ENCODE assay signal across 8 mouse cellular contexts in the genomic region with DNA sequence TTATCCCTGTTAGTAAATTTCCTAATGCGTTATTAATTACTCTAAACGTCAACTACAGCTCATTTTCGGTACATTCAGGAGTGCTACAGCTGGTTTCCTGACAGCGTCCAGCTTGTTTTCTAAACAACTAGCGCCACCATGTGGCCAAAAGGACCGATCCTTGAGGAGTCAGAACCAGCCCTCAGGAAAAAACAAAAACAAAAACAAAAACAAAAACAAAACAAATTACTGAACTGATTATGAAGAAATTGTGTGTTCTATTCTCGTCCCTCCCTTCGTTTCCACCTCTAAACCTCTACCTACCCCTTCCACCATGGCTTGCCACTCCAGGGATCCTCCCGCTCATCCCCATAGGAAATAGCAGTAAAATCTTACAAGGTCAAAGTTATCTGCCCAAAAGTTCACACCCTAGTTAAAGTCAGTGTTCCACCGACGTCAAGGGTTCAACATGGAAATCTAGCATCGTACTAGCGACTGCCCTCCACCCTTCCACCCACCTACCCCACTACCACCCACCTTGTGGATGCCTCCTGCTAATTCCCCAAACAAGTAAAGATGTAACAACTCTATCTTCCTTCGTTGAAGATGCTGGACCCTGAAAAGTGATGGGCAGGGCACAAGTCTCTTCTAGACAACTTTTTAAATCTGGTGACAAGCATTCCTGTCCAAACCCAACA. TPM values are rescaled to one million over a fixed set of nuclear protein-coding genes. Genes with fewer than 3 reads are reported as not detected.
DNase-seq lines count a peak whose midpoint lies in the region; ATAC-seq and TF ChIP-seq lines count a peak whose summit lies in the region.

No protein-coding gene starts in this region.

- TF ChIP-seq POLR2A in testis, adult 2 months (IDR thresholded peaks at IDR 0.05; ENCODE audit: control insufficient read depth, low read depth, low read length), result no peak

- 0 out of 4 replicates have a peak, but pooled peaks cover 0 to 6% of the 10 kb centered on the region in 2 experiments for H3K4me1 ChIP-seq in heart, embryonic 14.5 days (ENCODE audit: control insufficient read depth in 2 of 2, insufficient read depth in 2 of 2, low read length in 2 of 2)
- no peaks in the 10 kb centered on the region for H3K4me1 ChIP-seq in liver, embryonic 11.5 days (replicated peaks; ENCODE audit: control insufficient read depth, insufficient read depth, low read length)
- no peaks in the 10 kb centered on the region for H3K4me1 ChIP-seq in testis, adult 2 months (ENCODE audit: control insufficient read depth, insufficient read depth, low read length)

- TF ChIP-seq CTCF in testis, adult 2 months (IDR thresholded peaks at IDR 0.05; ENCODE audit: control insufficient read depth, insufficient read depth, insufficient replicate concordance, low read depth, low read length), result peak; percentile 29; the same call in 1 of the 2 replicates

- DNase-seq in 416B (ENCODE audit: low read depth), result peak; percentile 68
- peak; percentile 86 for DNase-seq in adrenal gland, postnatal 10 days
- DNase-seq in embryo, embryonic 9.5 days (ENCODE audit: extremely low spot score), result peak; percentile 57
- peak; percentile 91 for DNase-seq in kidney, postnatal 10 days
- DNase-seq in liver, embryonic 11.5 days (ENCODE audit: low spot score), result peak; percentile 57
- peak; percentile 32 to 67 for DNase-seq in natural killer cell, adult 2 months (ENCODE audit: low spot score in 2 of 2)

- H3K9me3 ChIP-seq in heart, embryonic 14.5 days (ENCODE audit: control insufficient read depth, low read length), result no peaks in the 10 kb centered on the region
- no peaks in the 10 kb centered on the region for H3K9me3 ChIP-seq in liver, embryonic 11.5 days (ENCODE audit: control insufficient read depth, low read length)

- H3K4me2 ChIP-seq in heart, embryonic 14.5 days (ENCODE audit: low read length), result peak overlapping the region; percentile 77
- H3K4me2 ChIP-seq in liver, embryonic 11.5 days, result peak overlapping the region; percentile 56

- no peak overlapping the region for H3K27ac ChIP-seq in heart, embryonic 14.5 days (replicated peaks in 1 of 2; ENCODE audit: control insufficient read depth in 1 of 2, insufficient read depth in 1 of 2, low read depth in 2 of 2, low read length in 2 of 2)
- H3K27ac ChIP-seq in liver, embryonic 11.5 days (ENCODE audit: low read depth, low read length), result no peak overlapping the region
- H3K27ac ChIP-seq in testis, adult 2 months (ENCODE audit: control insufficient read depth, insufficient read depth, low read depth, low read length), result no peak overlapping the region

- WGBS in heart, embryonic 14.5 days, result 17% methylated on average over 14 of the region's 14 CpGs
- WGBS in liver, embryonic 11.5 days, result 16% methylated on average over 14 of the region's 14 CpGs

- no peaks in the 10 kb centered on the region for H3K36me3 ChIP-seq in heart, embryonic 14.5 days (ENCODE audit: control insufficient read depth, insufficient read depth, low read length)
- no peaks in the 10 kb centered on the region for H3K36me3 ChIP-seq in liver, embryonic 11.5 days (ENCODE audit: control insufficient read depth, insufficient read depth, low read length)
- no peaks in the 10 kb centered on the region for H3K36me3 ChIP-seq in testis, adult 2 months (ENCODE audit: control insufficient read depth, insufficient read depth, low read length)

- H3K4me3 ChIP-seq in heart, embryonic 14.5 days (ENCODE audit: control insufficient read depth in 1 of 2, insufficient read depth in 1 of 2, low read depth in 1 of 2, low read length in 2 of 2), result peak overlapping the region; percentile 29 to 32
- peak overlapping the region; percentile 22; the same call in 1 of the 2 replicates for H3K4me3 ChIP-seq in liver, embryonic 11.5 days (ENCODE audit: low read depth, low read length)
- H3K4me3 ChIP-seq in testis, adult 2 months (ENCODE audit: control insufficient read depth, low read depth, low read length), result no peak overlapping the region

- H3K9ac ChIP-seq in heart, embryonic 14.5 days (ENCODE audit: low read length), result peak overlapping the region; percentile 56
- no peak overlapping the region for H3K9ac ChIP-seq in liver, embryonic 11.5 days (ENCODE audit: low read depth, low read length)

- H3K27me3 ChIP-seq in heart, embryonic 14.5 days (ENCODE audit: control insufficient read depth, insufficient read depth, low read length), result no peaks in the 10 kb centered on the region
- peaks cover 3% of the 10 kb centered on the region; the same call in 1 of the 2 replicates for H3K27me3 ChIP-seq in liver, embryonic 11.5 days (replicated peaks; ENCODE audit: control insufficient read depth, insufficient read depth, low read length)
- H3K27me3 ChIP-seq in testis, adult 2 months (ENCODE audit: control insufficient read depth, insufficient read depth, low read length), result no peaks in the 10 kb centered on the region

- no peak for ATAC-seq in heart, embryonic 14.5 days (ENCODE audit: insufficient number of reproducible peaks, insufficient read depth, low FRiP score, low read depth)
- ATAC-seq in liver, embryonic 11.5 days (replicated peaks; ENCODE audit: low FRiP score), result peak; percentile 75; the same call in 1 of the 2 replicates

RNA-seq across cellular contexts. Expression of gene B230118H07Rik, which starts 3.7 kb away (rescaled TPM):
- 10 to 100 TPM; 37.1 to 46.2 TPM for total RNA-seq in adrenal gland, postnatal 10 days (2021)
- 59.9 and 67.0 TPM in 2 replicates for polyA plus RNA-seq in heart, embryonic 14.5 days (2014; fragmentation: Nextera tagmentation; extraction: Ambion mirVana)
- 33.1 and 38.1 TPM in 2 replicates for polyA plus RNA-seq in liver, embryonic 11.5 days (2014; fragmentation: Nextera tagmentation; extraction: Ambion mirVana)
- 41.9 and 51.8 TPM in 2 replicates for polyA plus RNA-seq in testis, adult 2 months (2012; rRNA removed)

RNA-seq across cellular contexts. Expression of gene Rag1, which starts 3.8 kb away (rescaled TPM):
- total RNA-seq in adrenal gland, postnatal 10 days (2021), result under 1 TPM; 0.42 to 0.60 TPM
- polyA plus RNA-seq in heart, embryonic 14.5 days (2014; fragmentation: Nextera tagmentation; extraction: Ambion mirVana), result not detected in 2 replicates
- 0.09 and 0.12 TPM in 2 replicates for polyA plus RNA-seq in liver, embryonic 11.5 days (2014; fragmentation: Nextera tagmentation; extraction: Ambion mirVana)
- polyA plus RNA-seq in testis, adult 2 months (2012; rRNA removed), result 0.17 and 0.25 TPM in 2 replicates

RNA-seq across cellular contexts. Expression of gene Traf6, which starts 25.2 kb away (rescaled TPM):
- total RNA-seq in adrenal gland, postnatal 10 days (2021), result 10 to 100 TPM; 17.0 to 18.1 TPM
- 7.5 and 8.2 TPM in 2 replicates for polyA plus RNA-seq in heart, embryonic 14.5 days (2014; fragmentation: Nextera tagmentation; extraction: Ambion mirVana)
- polyA plus RNA-seq in liver, embryonic 11.5 days (2014; fragmentation: Nextera tagmentation; extraction: Ambion mirVana), result 12.1 and 15.2 TPM in 2 replicates
- polyA plus RNA-seq in testis, adult 2 months (2012; rRNA removed), result 1.9 and 2.7 TPM in 2 replicates

RNA-seq across cellular contexts. Expression of gene Rag2, which starts 28.5 kb away (rescaled TPM):
- under 1 TPM in 1 of 2 experiments, not detected in 1; 0.09 TPM for total RNA-seq in adrenal gland, postnatal 10 days (2021)
- polyA plus RNA-seq in heart, embryonic 14.5 days (2014; fragmentation: Nextera tagmentation; extraction: Ambion mirVana), result not detected in 2 replicates
- 0.10 and 0.17 TPM in 2 replicates for polyA plus RNA-seq in liver, embryonic 11.5 days (2014; fragmentation: Nextera tagmentation; extraction: Ambion mirVana)
- polyA plus RNA-seq in testis, adult 2 months (2012; rRNA removed), result 0.35 and 0.37 TPM in 2 replicates
